Mouse (Mus musculus) C2C12 (cell line): ENCODE data around the gene Ppp1r26. TPM values are rescaled to one million over a fixed set of nuclear protein-coding genes. Genes with fewer than 3 reads are reported as not detected.

ENCODE experiments used
- H3K27me3 ChIP-seq: one replicate; pipeline ENCODE4 v1.6.1; 2011; ENCODE audit not compliant: control insufficient read depth, insufficient read depth, insufficient read length
- H3K36me3 ChIP-seq: one replicate; pipeline ENCODE4 v1.6.1; 2011; ENCODE audit not compliant: control insufficient read depth, insufficient read depth
- H3K4me3 ChIP-seq: one replicate; pipeline ENCODE4 v1.5.1; 2011; ENCODE audit warnings: mild to moderate bottlenecking, control low read depth; ENCODE audit not compliant: poor library complexity, insufficient read depth, severe bottlenecking
- H3K79me2 ChIP-seq: one replicate; pipeline ENCODE4 v1.6.1; 2011; ENCODE audit not compliant: control insufficient read depth, insufficient read depth
- H3K79me3 ChIP-seq: one replicate; pipeline ENCODE4 v1.6.1; 2011; ENCODE audit warnings: low read depth, control low read depth
- H3ac ChIP-seq: one replicate; pipeline ENCODE3; 2011; ENCODE audit warnings: low read depth; ENCODE audit not compliant: control insufficient read depth, insufficient read length
- CEBPB ChIP-seq: IDR thresholded peaks from one replicate; pipeline ENCODE4 v1.6.1; 2011; ENCODE audit warnings: low read depth, mild to moderate bottlenecking, control low read depth, moderate library complexity
- CTCF ChIP-seq: IDR thresholded peaks from one replicate; pipeline ENCODE4 v1.5.1; 2011; ENCODE audit not compliant: control insufficient read depth, insufficient read depth, insufficient read length
- FOSL1 ChIP-seq: IDR thresholded peaks from one replicate; pipeline ENCODE4 v1.8.0; 2011; ENCODE audit warnings: mild to moderate bottlenecking, low read length; ENCODE audit not compliant: poor library complexity, insufficient read depth, severe bottlenecking
- MAX ChIP-seq: IDR thresholded peaks from one replicate; pipeline ENCODE4 v1.6.1; 2011; ENCODE audit warnings: mild to moderate bottlenecking, control low read depth
- MYOD1 ChIP-seq: IDR thresholded peaks from one replicate; pipeline ENCODE4 v1.6.1; 2011; ENCODE audit warnings: low read depth; ENCODE audit not compliant: control insufficient read depth, insufficient read length
- MYOG ChIP-seq: IDR thresholded peaks from one replicate; pipeline ENCODE4 v1.6.1; 2011; ENCODE audit not compliant: control insufficient read depth, insufficient read length; ENCODE audit errors: extremely low read depth
- USF1 ChIP-seq: IDR thresholded peaks from one replicate; pipeline ENCODE4 v1.6.1; 2011; ENCODE audit warnings: low read depth, mild to moderate bottlenecking, control low read depth, moderate library complexity
- polyA plus RNA-seq: library from polyadenylated mRNA; unstranded; fragments of >200 nt; fragmentation: generic; extraction: Trizol; gene quantifications from one replicate; pipeline ENCODE4 v1.2.1, GENCODE M21; 2012; ENCODE audit warnings: missing spikeins

Gene Ppp1r26
- polyA plus RNA-seq, 1 experiment, result 0.01 TPM

DNA sequence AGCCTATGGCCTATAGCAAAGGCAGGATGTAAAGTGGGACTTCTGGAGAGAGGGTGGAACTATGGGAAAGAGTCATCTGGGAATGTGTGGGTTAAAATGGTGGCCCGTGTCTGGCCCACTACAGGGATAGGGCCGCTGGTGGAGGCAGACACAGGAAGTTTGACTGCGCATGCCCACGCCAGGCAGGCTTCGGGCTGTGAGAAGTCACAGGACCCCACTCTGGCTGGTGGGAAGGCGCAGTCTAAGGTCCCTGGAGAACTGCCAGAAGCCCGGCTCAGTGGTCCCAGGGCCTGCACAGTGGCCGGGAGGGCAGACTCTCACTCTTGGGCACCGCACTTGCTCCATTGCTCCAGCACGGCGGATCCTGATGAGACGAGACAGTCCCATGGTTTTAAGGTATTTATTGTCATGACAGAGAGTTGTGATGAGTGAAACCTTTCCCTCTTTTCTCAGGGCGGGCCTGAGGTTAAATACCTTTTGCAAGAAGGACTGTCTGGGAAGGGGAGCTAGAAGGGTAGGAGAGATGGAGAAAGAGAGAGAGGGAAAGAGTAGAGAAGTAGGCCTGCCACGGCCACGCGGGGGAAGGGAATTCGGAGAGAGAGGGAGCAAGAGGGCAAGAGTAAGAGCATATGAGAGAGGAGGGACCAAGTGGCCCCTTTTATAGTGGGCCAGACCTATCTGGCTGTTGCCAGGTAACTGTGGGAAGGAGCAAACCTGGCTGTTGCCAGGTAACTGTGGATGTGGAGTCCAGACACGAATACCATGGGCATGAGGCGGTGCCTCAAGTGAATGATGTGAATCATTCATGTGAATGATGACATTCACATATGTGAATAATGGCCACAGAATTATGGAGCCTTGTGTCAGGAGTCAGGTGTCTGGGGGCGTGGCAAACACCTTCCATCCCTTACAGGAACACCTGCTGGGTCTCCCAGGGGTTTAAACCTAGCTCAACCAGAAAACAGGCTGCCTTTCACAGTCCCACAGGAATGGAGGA is 32.9 kb downstream of the Ppp1r26 start:
- Histone ChIP-seq H3K79me2 (no peaks in the 10 kb centered on the region), H3ac (no peak overlapping the region), H3K79me3 (no peaks in the 10 kb centered on the region), H3K27me3 (peaks cover 13% of the 10 kb centered on the region), H3K36me3 (no peaks in the 10 kb centered on the region), H3K4me3 (no peak overlapping the region)
- TF ChIP-seq CTCF (no peak), MAX (no peak), CEBPB (no peak), FOSL1 (no peak), MYOD1 (no peak), MYOG (no peak), USF1 (no peak)

DNA sequence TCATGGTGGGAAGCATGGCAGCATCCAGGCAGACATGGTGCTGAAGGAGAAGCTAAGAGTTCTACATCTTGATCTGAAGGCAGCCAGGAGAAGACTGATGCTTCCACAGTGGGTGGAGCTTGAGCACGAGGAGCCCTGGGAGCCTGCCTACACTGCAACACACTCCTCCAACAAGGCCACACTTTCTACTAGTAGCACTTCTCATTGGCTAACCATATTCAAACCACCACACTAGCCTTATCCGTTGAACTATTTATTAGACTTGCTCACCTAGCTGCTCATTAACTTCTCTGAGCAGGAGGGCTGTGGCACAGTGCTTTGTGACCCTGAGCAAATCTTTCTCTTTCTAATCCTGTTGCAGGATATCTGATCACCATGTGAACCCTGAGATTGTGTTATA is 37.3 kb downstream of the Ppp1r26 start:
- no peaks in the 10 kb centered on the region for H3K79me2 ChIP-seq
- no peak overlapping the region for H3ac ChIP-seq
- H3K79me3 ChIP-seq, result no peaks in the 10 kb centered on the region
- no peak for TF ChIP-seq MYOD1
- no peak for TF ChIP-seq CEBPB
- no peak for TF ChIP-seq FOSL1
- TF ChIP-seq CTCF, result no peak
- TF ChIP-seq USF1, result no peak
- no peak for TF ChIP-seq MYOG
- no peak for TF ChIP-seq MAX
- H3K4me3 ChIP-seq, result no peak overlapping the region
- H3K36me3 ChIP-seq, result no peaks in the 10 kb centered on the region
- H3K27me3 ChIP-seq, result peaks cover 21% of the 10 kb centered on the region

DNA sequence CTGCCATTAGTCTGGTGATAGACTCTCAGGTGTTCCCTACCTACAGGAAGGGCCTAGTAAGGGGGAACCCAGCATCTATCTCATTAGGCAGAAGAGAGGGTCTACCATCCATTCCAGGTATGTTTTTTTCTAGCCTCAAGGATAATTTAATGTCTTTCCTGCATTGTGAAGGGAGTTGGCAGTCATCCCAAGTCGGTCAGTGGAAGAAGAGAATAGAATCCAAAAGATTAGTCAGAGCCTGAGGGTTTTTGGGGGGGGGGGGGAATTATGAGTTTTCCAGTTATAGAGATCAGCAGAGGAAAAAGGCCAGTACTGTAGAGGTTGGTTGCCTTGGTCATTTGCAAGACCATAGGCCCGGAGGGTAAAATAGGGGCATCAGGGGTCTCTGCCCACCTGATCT is 47.9 kb downstream of the Ppp1r26 start:
- H3K4me3 ChIP-seq, result no peak overlapping the region
- H3ac ChIP-seq, result no peak overlapping the region
- TF ChIP-seq MYOG (no peak), MAX (no peak), CEBPB (no peak), USF1 (no peak)
- H3K27me3 ChIP-seq, result no peaks in the 10 kb centered on the region
- H3K79me2 ChIP-seq, result no peaks in the 10 kb centered on the region
- no peaks in the 10 kb centered on the region for H3K79me3 ChIP-seq
- H3K36me3 ChIP-seq, result no peaks in the 10 kb centered on the region

DNA sequence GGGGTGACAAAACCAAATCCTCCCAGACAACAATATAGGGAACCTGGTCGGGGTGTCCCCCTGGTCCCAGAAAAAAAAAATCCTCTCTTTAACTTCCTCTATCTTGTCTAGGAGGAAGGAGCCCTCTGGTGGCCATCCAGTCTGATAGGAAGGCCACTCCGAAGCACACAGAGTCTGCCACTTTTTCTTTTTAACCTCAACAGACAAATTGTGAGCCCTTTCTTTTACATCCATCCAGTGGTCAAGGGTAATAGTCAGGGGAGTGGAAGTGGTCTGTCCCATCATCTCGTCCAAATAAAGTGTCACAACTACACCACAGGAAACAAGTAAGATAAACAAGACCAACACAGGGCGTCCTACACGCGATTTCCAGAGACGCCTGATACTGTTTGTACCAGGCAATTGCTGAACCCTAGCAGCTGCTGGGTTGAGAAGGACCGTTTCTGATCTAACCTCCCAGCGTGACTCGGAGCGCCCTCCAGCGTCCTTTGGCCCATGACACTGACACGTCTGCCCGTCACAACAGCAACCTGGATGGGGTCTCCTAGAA is 48.7 kb downstream of the Ppp1r26 start:
- Histone ChIP-seq H3K79me2 (no peaks in the 10 kb centered on the region), H3ac (no peak overlapping the region), H3K79me3 (no peaks in the 10 kb centered on the region), H3K36me3 (no peaks in the 10 kb centered on the region), H3K27me3 (no peaks in the 10 kb centered on the region), H3K4me3 (no peak overlapping the region)
- TF ChIP-seq MAX (no peak), MYOG (no peak), USF1 (no peak)

DNA sequence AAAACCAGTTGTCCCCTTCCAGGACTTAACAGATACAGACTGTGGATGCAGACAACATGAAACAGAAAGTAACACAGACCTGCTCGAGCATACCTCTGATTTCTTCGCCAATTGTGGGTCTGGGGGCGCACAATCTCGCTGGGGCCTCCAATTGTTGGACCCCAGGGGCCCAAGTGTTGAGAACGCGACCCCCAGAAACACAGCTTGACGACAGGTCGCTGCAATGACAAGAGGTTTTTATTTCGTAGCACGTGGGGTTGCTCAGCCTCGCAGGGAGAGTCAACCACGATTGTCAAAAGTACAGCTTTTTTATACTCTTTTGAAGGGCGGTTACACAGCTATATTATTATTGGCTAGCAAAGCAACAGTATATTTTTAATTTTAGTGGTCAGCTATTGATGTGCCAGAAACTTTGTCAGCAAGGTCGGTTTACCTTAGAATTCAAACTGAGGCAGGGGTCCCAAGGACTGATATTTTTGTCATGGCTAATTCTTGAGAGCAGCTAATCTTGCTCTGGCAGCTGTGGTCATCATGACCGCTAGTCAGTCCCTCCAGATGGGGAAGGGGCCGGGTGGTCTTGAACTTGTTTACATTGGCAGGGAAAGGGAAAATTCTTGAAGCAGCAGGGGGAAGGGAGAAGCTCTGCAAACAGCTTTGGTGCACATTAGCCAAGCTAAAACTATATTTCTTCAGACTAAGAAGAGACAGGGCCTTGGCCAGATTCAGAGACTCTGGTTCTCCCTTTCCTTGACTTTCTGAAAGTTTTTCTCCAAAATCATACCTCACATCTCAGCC is 49.4 kb downstream of the Ppp1r26 start:
- no peak for TF ChIP-seq MYOD1
- TF ChIP-seq FOSL1, result no peak
- TF ChIP-seq CTCF, result no peak
- no peak for TF ChIP-seq CEBPB
- TF ChIP-seq MAX, result no peak
- no peak for TF ChIP-seq USF1
- TF ChIP-seq MYOG, result no peak
- H3K79me2 ChIP-seq, result no peaks in the 10 kb centered on the region
- H3K4me3 ChIP-seq, result no peak overlapping the region
- no peak overlapping the region for H3ac ChIP-seq
- H3K27me3 ChIP-seq, result no peaks in the 10 kb centered on the region
- no peaks in the 10 kb centered on the region for H3K79me3 ChIP-seq
- H3K36me3 ChIP-seq, result no peaks in the 10 kb centered on the region
